Mouse (Mus musculus): ENCODE measurements around the gene Krtap4-6. TPM values are rescaled to one million over a fixed set of nuclear protein-coding genes. Genes with fewer than 3 reads are reported as not detected.
"Not testable (repeated sequence)": the region's sequence is repeated elsewhere in the genome, so short reads cannot be mapped to it uniquely, and the experiment has no call there.

Gene Krtap4-6
- polyA plus RNA-seq, 1 experiment from 2014 or later: not detected

DNA sequence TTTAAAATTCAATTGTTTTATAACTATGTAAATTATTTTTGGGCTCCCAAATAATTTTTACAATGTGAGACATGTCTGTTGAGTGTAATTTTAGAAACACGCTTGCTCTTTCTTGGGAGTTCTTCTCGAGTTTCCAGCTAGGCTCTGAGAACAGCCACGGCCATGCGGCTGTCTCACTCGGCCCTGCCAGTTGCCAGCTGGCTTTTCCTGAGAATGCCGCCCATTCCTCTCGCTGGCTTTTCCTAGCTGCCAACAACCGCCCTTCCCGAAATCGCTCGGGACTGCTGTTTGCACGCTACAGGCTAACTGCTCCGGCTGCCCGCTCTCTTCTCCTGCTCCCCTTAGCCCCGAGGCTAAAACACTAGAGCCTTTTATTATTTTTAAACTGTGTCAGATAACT lies 19.3 kb downstream of the Krtap4-6 start:
- no peak overlapping the region for H3K27ac ChIP-seq (ENCODE audit: low read depth)
- no peak overlapping the region for H3K9ac ChIP-seq (ENCODE audit: low read length)
- H3K36me3 ChIP-seq (ENCODE audit: control insufficient read depth, insufficient read depth, low read length): no peaks in the 10 kb centered on the region
- ATAC-seq (replicated peaks; ENCODE audit: low FRiP score, low TSS enrichment, low read depth) (no peak), DNase-seq (ENCODE audit: low spot score) (no peak)
- no peaks in the 10 kb centered on the region for H3K4me1 ChIP-seq (replicated peaks; ENCODE audit: control insufficient read depth, insufficient read depth, low read length)
- WGBS: 86% methylated on average over 15 of the region's 15 CpGs
- H3K4me3 ChIP-seq (ENCODE audit: low read depth, low read length): no peak overlapping the region
- no peak overlapping the region for H3K4me2 ChIP-seq (ENCODE audit: low read length)
- no peaks in the 10 kb centered on the region for H3K9me3 ChIP-seq (ENCODE audit: control insufficient read depth, low read length)
- no peaks in the 10 kb centered on the region for H3K27me3 ChIP-seq (replicated peaks; ENCODE audit: control insufficient read depth, insufficient read depth, low read length)

DNA sequence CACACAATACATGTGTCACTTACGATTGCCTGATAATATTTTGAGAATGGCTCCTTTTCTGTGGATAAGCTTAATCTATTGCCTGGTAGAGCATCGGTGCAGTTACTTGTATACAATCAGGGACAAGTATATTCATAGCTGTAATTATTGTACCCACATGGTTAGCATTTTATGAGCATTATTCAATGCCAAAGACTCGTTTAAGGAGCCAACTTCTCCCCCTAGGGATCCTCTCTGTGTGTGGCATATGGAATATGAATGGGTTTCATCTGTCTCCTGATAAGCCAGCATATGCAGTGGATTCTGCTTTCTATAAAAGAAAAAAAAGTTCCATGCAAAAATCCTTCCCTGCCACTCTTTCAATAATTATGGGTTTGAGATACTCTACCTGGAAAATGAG lies 21.4 kb downstream of the Krtap4-6 start:
- 74% methylated on average over 3 of the region's 3 CpGs for WGBS
- Histone ChIP-seq H3K9me3 (ENCODE audit: control insufficient read depth, low read length) (no peaks in the 10 kb centered on the region), H3K36me3 (ENCODE audit: control insufficient read depth, insufficient read depth, low read length) (no peaks in the 10 kb centered on the region), H3K4me1 (replicated peaks; ENCODE audit: control insufficient read depth, insufficient read depth, low read length) (no peaks in the 10 kb centered on the region), H3K4me2 (ENCODE audit: low read length) (no peak overlapping the region), H3K4me3 (ENCODE audit: low read depth, low read length) (no peak overlapping the region), H3K9ac (ENCODE audit: low read length) (no peak overlapping the region), H3K27me3 (replicated peaks; ENCODE audit: control insufficient read depth, insufficient read depth, low read length) (no peaks in the 10 kb centered on the region), H3K27ac (ENCODE audit: low read depth) (no peak overlapping the region)
- DNase-seq (ENCODE audit: low spot score) (no peak), ATAC-seq (replicated peaks; ENCODE audit: low FRiP score, low TSS enrichment, low read depth) (no peak)

DNA sequence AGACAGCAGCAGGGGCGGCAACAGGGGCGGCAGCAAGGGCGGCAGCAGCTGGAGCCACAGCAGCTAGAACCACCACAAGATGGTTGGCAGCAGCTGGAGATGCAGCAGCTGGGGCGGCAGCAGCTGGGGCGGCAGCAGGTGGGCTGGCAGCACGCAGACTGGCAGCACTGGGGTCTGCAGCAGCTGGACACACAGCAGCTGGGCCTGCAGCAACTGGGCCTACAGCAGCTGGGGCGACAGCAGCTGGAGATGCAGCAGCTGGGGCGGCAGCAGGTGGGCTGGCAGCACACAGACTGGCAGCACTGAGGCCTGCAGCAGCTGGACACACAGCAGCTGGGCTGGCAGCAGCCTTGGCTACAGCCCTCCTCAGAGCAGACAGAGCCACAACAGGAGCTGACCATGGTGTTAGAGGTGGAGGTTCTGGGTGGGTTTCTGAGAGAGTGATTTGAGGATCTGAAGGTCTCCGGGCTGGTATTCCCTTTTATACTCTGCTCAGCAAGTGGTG lies 22.1 kb downstream of the Krtap4-6 start, which contains the start of gene Krtap4-7:
TSS of gene Krtap4-7 (minus strand) at position 455 of the 505 bp plus-strand sequence.
- not testable (repeated sequence) for H3K36me3 ChIP-seq (ENCODE audit: control insufficient read depth, insufficient read depth, low read length); H3K4me1 ChIP-seq (replicated peaks; ENCODE audit: control insufficient read depth, insufficient read depth, low read length); H3K4me2 ChIP-seq (ENCODE audit: low read length); H3K27ac ChIP-seq (ENCODE audit: low read depth); H3K4me3 ChIP-seq (ENCODE audit: low read depth, low read length); H3K27me3 ChIP-seq (replicated peaks; ENCODE audit: control insufficient read depth, insufficient read depth, low read length); ATAC-seq (replicated peaks; ENCODE audit: low FRiP score, low TSS enrichment, low read depth); H3K9ac ChIP-seq (ENCODE audit: low read length); H3K9me3 ChIP-seq (ENCODE audit: control insufficient read depth, low read length); DNase-seq (ENCODE audit: low spot score)
- 77% methylated on average over 9 of the region's 9 CpGs for WGBS

DNA sequence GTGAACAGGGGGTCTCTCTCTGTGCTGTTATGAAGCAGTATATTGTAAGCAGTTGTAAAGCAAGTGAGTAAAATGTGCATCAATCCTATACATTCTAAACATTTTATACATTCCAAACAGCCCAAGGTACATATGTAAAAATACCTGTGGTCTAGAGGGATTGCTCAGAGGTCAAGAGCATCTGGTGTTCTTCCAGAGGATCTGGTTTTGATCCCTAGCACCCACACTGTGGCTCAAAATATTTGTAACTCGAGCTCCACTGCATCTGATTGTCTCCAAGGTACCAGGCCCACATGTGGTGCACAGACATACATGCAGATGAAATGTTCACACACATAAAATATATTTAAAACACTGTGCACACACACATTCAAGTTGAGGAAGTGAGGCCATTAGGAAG lies 24.8 kb downstream of the Krtap4-6 start:
- H3K4me2 ChIP-seq (ENCODE audit: low read length): no peak overlapping the region
- DNase-seq (ENCODE audit: low spot score) (no peak), ATAC-seq (replicated peaks; ENCODE audit: low FRiP score, low TSS enrichment, low read depth) (no peak)
- no peaks in the 10 kb centered on the region for H3K9me3 ChIP-seq (ENCODE audit: control insufficient read depth, low read length)
- WGBS: 23% methylated on average over 1 of the region's 1 CpGs
- no peak overlapping the region for H3K27ac ChIP-seq (ENCODE audit: low read depth)
- H3K4me3 ChIP-seq (ENCODE audit: low read depth, low read length): no peak overlapping the region
- no peak overlapping the region for H3K9ac ChIP-seq (ENCODE audit: low read length)
- H3K36me3 ChIP-seq (ENCODE audit: control insufficient read depth, insufficient read depth, low read length): no peaks in the 10 kb centered on the region
- no peaks in the 10 kb centered on the region for H3K4me1 ChIP-seq (replicated peaks; ENCODE audit: control insufficient read depth, insufficient read depth, low read length)
- no peaks in the 10 kb centered on the region for H3K27me3 ChIP-seq (replicated peaks; ENCODE audit: control insufficient read depth, insufficient read depth, low read length)

DNA sequence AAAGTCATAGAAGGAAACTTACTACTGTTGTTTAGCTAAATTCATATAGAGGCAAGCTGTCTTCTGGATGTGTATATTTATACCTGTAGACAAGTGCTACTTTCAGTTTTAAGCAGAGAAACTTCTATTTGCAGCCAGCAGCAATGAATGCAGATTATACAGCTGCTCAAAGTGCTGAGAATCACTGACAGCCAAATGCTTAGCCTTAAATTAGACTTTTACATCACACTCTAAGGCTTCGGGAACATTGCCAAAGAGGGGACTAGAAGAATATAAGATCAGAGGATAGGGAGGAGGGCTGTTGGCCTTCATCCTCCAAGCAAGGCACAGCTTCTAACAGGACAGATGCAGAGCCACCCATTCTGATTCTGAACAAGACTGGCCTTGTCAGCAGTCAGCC lies 28.7 kb downstream of the Krtap4-6 start:
- H3K4me2 ChIP-seq (ENCODE audit: low read length): no peak overlapping the region
- H3K4me1 ChIP-seq (replicated peaks; ENCODE audit: control insufficient read depth, insufficient read depth, low read length): no peaks in the 10 kb centered on the region
- no peak for ATAC-seq (replicated peaks; ENCODE audit: low FRiP score, low TSS enrichment, low read depth)
- H3K4me3 ChIP-seq (ENCODE audit: low read depth, low read length): no peak overlapping the region
- H3K9ac ChIP-seq (ENCODE audit: low read length): no peak overlapping the region
- no peaks in the 10 kb centered on the region for H3K27me3 ChIP-seq (replicated peaks; ENCODE audit: control insufficient read depth, insufficient read depth, low read length)
- H3K9me3 ChIP-seq (ENCODE audit: control insufficient read depth, low read length): no peaks in the 10 kb centered on the region
- WGBS: 88% methylated on average over 1 of the region's 1 CpGs
- DNase-seq (ENCODE audit: low spot score): no peak
- no peak overlapping the region for H3K27ac ChIP-seq (ENCODE audit: low read depth)
- H3K36me3 ChIP-seq (ENCODE audit: control insufficient read depth, insufficient read depth, low read length): no peaks in the 10 kb centered on the region

DNA sequence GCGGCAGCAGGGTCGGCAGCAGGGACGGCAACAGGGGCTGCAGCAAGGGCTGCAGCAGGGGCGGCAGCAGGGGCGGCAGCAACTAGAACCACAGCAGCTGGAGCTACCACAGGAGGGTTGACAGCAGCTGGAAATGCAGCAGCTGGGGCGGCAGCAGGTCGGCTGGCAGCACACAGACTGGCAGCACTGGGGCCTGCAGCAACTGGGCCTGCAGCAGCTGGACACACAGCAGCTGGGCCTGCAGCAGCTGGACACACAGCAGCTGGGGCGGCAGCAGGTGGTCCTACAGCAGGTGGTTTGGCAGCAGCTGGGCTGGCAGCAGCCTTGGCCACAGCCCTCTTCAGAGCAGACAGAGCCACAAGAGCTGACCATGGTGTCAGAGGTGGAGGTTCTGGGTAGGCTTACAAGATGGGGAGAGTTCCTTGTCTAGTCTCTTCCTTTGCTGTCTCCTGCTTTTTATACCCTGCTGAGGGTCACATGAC lies 31.1 kb downstream of the Krtap4-6 start, which contains the start of gene Krtap4-2:
TSS of gene Krtap4-2 (minus strand) at position 432 of the 482 bp plus-strand sequence.
- no peak for DNase-seq (ENCODE audit: low spot score)
- H3K4me1 ChIP-seq (replicated peaks; ENCODE audit: control insufficient read depth, insufficient read depth, low read length): no peaks in the 10 kb centered on the region
- H3K27ac ChIP-seq (ENCODE audit: low read depth): no peak within 1 kb of the TSS
- no peaks in the 10 kb centered on the region for H3K9me3 ChIP-seq (ENCODE audit: control insufficient read depth, low read length)
- ATAC-seq (replicated peaks; ENCODE audit: low FRiP score, low TSS enrichment, low read depth): no peak
- H3K36me3 ChIP-seq (ENCODE audit: control insufficient read depth, insufficient read depth, low read length): no peaks in the 10 kb centered on the region
- 32% methylated on average over 8 of the region's 8 CpGs for WGBS
- H3K9ac ChIP-seq (ENCODE audit: low read length): no peak within 1 kb of the TSS
- no peaks in the 10 kb centered on the region for H3K27me3 ChIP-seq (replicated peaks; ENCODE audit: control insufficient read depth, insufficient read depth, low read length)
- no peak within 1 kb of the TSS for H3K4me2 ChIP-seq (ENCODE audit: low read length)
- H3K4me3 ChIP-seq (ENCODE audit: low read depth, low read length): no peak within 1 kb of the TSS

DNA sequence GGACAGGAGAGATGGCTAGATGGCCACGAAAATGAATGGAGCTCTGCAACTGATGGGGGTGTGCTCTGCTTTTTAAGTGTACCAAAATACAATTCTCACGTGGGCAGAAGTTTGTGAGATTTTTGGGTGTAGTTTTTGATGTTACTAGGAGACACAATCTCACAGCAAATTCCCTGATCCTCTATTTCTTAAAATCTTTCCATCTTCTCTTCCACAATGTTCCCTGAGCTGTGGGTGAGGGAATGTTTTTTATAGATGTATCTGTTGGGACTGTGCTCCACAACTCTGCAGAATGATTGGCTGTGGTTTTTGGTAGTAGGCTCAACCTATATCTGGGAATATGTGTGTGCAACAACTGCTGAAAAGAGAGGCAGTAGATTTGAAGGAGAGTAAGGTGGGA lies 32.5 kb downstream of the Krtap4-6 start:
- no peak overlapping the region for H3K4me3 ChIP-seq (ENCODE audit: low read depth, low read length)
- H3K4me1 ChIP-seq (replicated peaks; ENCODE audit: control insufficient read depth, insufficient read depth, low read length): no peaks in the 10 kb centered on the region
- H3K27me3 ChIP-seq (replicated peaks; ENCODE audit: control insufficient read depth, insufficient read depth, low read length): no peaks in the 10 kb centered on the region
- no peak overlapping the region for H3K9ac ChIP-seq (ENCODE audit: low read length)
- no peaks in the 10 kb centered on the region for H3K9me3 ChIP-seq (ENCODE audit: control insufficient read depth, low read length)
- H3K36me3 ChIP-seq (ENCODE audit: control insufficient read depth, insufficient read depth, low read length): no peaks in the 10 kb centered on the region
- ATAC-seq (replicated peaks; ENCODE audit: low FRiP score, low TSS enrichment, low read depth) (no peak), DNase-seq (ENCODE audit: low spot score) (no peak)
- no peak overlapping the region for H3K27ac ChIP-seq (ENCODE audit: low read depth)
- no peak overlapping the region for H3K4me2 ChIP-seq (ENCODE audit: low read length)
- WGBS: 71% methylated on average over 2 of the region's 2 CpGs

DNA sequence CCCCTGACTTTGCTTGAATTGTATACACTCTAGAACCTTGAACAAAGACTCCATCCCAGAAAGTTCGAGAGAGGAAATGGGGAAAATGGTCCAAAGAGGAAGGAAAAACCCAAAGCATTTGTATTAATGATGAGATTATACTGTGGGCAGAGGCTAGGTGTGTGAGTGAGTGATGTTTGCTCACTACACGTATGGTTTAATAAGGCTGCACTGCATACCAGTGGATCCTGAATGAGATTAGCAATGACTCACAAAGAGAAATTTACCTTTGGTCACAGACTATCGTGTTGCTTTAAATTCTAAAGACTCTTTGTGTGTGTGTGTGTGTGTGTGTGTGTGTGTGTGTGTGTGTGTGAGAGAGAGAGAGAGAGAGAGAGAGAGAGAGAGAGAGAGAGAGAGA lies 34.9 kb downstream of the Krtap4-6 start:
- H3K9ac ChIP-seq (ENCODE audit: low read length): no peak overlapping the region
- WGBS: 57% methylated on average over 3 of the region's 3 CpGs
- no peak overlapping the region for H3K4me3 ChIP-seq (ENCODE audit: low read depth, low read length)
- no peaks in the 10 kb centered on the region for H3K9me3 ChIP-seq (ENCODE audit: control insufficient read depth, low read length)
- H3K36me3 ChIP-seq (ENCODE audit: control insufficient read depth, insufficient read depth, low read length): no peaks in the 10 kb centered on the region
- DNase-seq (ENCODE audit: low spot score) (no peak), ATAC-seq (replicated peaks; ENCODE audit: low FRiP score, low TSS enrichment, low read depth) (no peak)
- no peak overlapping the region for H3K27ac ChIP-seq (ENCODE audit: low read depth)
- H3K27me3 ChIP-seq (replicated peaks; ENCODE audit: control insufficient read depth, insufficient read depth, low read length): no peaks in the 10 kb centered on the region
- H3K4me1 ChIP-seq (replicated peaks; ENCODE audit: control insufficient read depth, insufficient read depth, low read length): no peaks in the 10 kb centered on the region
- no peak overlapping the region for H3K4me2 ChIP-seq (ENCODE audit: low read length)

DNA sequence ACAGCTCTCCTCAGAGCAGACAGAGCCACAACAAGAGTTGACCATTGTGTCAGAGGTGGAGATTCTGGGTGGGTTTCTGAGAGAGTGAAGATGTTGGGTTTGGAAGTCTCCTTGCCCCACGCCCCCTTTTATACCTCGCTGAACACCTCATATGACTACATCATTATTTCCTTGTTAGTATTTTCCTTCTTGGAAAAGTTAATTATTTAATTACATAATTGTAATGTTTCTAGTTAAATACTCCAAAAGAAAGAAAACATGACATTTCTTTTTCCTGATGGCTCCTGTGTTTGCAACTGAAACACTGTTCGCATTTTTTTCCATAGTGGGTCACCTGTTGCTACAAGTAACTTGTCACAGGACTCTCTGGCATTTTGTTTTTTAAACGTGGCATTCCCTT lies 37.6 kb downstream of the Krtap4-6 start, which contains the start of gene Krtap4-1:
TSS of gene Krtap4-1 (minus strand) at position 101 of the 400 bp plus-strand sequence.
- no peak within 1 kb of the TSS for H3K4me3 ChIP-seq (ENCODE audit: low read depth, low read length)
- no peaks in the 10 kb centered on the region for H3K27me3 ChIP-seq (replicated peaks; ENCODE audit: control insufficient read depth, insufficient read depth, low read length)
- no peaks in the 10 kb centered on the region for H3K9me3 ChIP-seq (ENCODE audit: control insufficient read depth, low read length)
- no peaks in the 10 kb centered on the region for H3K36me3 ChIP-seq (ENCODE audit: control insufficient read depth, insufficient read depth, low read length)
- no peak within 1 kb of the TSS for H3K27ac ChIP-seq (ENCODE audit: low read depth)
- H3K9ac ChIP-seq (ENCODE audit: low read length): no peak within 1 kb of the TSS
- DNase-seq (ENCODE audit: low spot score) (no peak), ATAC-seq (replicated peaks; ENCODE audit: low FRiP score, low TSS enrichment, low read depth) (no peak)
- no peaks in the 10 kb centered on the region for H3K4me1 ChIP-seq (replicated peaks; ENCODE audit: control insufficient read depth, insufficient read depth, low read length)
- H3K4me2 ChIP-seq (ENCODE audit: low read length): no peak within 1 kb of the TSS
- whole genome bisulfite sequencing: 81% methylated on average over 4 of the region's 4 CpGs
